Mouse (Mus musculus) urinary bladder, postnatal 14 days (tissue): ENCODE results near the gene Exoc8.

ENCODE experiments used
- DNase-seq: peaks from one replicate; pipeline ENCODE4 v3.0.0; 2021; ENCODE audit warnings: low spot score

The Exoc8 gene

DNA sequence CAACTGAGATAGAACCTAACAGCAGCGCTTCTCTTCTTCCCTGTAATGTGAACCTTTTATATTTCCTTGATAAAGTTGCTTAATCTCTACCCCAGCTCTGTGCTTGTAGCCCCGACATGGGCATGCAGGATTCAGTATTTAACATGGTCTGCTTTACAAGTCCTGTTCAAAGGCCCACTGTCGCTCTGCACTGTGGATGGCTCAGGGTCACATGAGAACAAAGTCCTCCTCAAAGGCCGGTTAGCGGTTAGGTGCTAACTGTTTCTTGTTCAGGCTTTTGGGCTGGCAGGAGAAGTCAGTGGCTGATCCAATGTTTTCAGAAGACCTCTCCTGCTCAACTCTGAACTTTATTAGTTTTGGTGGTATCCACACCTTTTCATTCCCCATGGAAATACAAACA lies 51.9 kb downstream of the Exoc8 start:
- no peak for DNase-seq

GRCm38 (mm10) chr8:124845131-124845530 lies 52.4 kb downstream of the Exoc8 start:
- no peak for DNase-seq
